Mouse (Mus musculus) midbrain, embryonic 16.5 days (tissue): ENCODE data around the gene Gatd1. TPM values are rescaled to one million over a fixed set of nuclear protein-coding genes. Genes with fewer than 3 reads are reported as not detected.

Experiments used
- ATAC-seq: fragments of 200-750 bp; cut with Nextera tagmentation; 2 replicates; pipeline ENCODE4 v1.8.0; 2017; ENCODE audit warnings: moderate TSS enrichment
- H3K27ac ChIP-seq: fragments of 300-500 bp; sonication (generic); 2 replicates; pipeline ENCODE4 v1.5.1; 2014; ENCODE audit warnings: mild to moderate bottlenecking, low read length, mixed read lengths
- H3K27me3 ChIP-seq: fragments of 300-500 bp; sonication (generic); 2 replicates; pipeline ENCODE4 v1.6.1; 2014; ENCODE audit warnings: low read depth, low read length, mixed read lengths; ENCODE audit not compliant: control insufficient read depth, insufficient read depth
- H3K36me3 ChIP-seq: fragments of 300-500 bp; sonication (generic); 2 replicates; pipeline ENCODE4 v1.6.1; 2014; ENCODE audit warnings: mild to moderate bottlenecking, low read length, moderate library complexity, mixed read lengths; ENCODE audit not compliant: control insufficient read depth, insufficient read depth
- H3K4me1 ChIP-seq: fragments of 300-500 bp; sonication (generic); 2 replicates; pipeline ENCODE4 v1.6.1; 2014; ENCODE audit warnings: mild to moderate bottlenecking, low read length, mixed read lengths; ENCODE audit not compliant: control insufficient read depth, insufficient read depth
- H3K4me2 ChIP-seq: fragments of 300-500 bp; sonication (generic); 2 replicates; pipeline ENCODE4 v1.6.1; 2014; ENCODE audit warnings: mild to moderate bottlenecking, low read length, mixed read lengths
- H3K4me3 ChIP-seq: fragments of 300-500 bp; sonication (generic); 2 replicates; pipeline ENCODE4 v1.5.1; 2014; ENCODE audit warnings: low read depth, mild to moderate bottlenecking, low read length, moderate library complexity, mixed read lengths
- H3K9ac ChIP-seq: fragments of 300-500 bp; sonication (generic); 2 replicates; pipeline ENCODE4 v1.6.1; 2014; ENCODE audit warnings: low read depth, low read length, mixed read lengths
- H3K9me3 ChIP-seq: fragments of 300-500 bp; sonication (generic); replicated peaks from 2 replicates; pipeline ENCODE4 v1.6.1; 2014; ENCODE audit warnings: mild to moderate bottlenecking, low read length, mixed read lengths; ENCODE audit not compliant: control insufficient read depth, poor library complexity, severe bottlenecking
- WGBS: fragments of 180-500 bp; shearing (Covaris S2); extraction: QIAGEN DNeasy Blood & Tissue Kit; methylation state at CpG from one replicate; pipeline ENCODE4 v1.1.7; 2014; 5-methylcytosine and 5-hydroxymethylcytosine counted together
- polyA plus RNA-seq: library from polyadenylated mRNA; unstranded; fragments of >200 nt; fragmentation: Nextera tagmentation; extraction: Ambion mirVana; gene quantifications from 2 replicates; pipeline ENCODE4 v1.2.1, GENCODE M21; 2015

Gene Gatd1
- polyA plus RNA-seq, 1 experiment from 2014 or later: 54.9 TPM

DNA sequence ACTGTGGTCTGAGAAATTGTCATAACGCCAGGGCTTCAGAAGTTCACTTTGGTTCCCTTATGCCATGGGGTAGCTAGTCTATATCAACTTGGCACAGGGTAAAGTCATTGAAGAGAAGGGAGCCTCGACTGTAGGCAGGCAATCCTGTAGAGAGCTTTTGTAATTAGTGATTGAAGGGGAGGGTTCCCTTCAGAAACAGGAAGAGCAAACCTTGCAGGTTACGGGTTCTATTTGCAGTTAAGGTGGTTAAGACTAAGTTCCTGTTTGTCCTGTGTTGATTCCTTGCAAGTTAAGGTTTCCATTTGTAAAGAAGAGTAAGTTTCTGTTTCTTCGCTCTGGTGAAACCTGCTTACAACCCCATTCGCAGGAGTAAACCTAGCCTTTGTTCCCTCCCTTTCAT, 44.0 kb downstream of the Gatd1 start:
- Histone ChIP-seq H3K4me3 (no peak overlapping the region), H3K36me3 (no peaks in the 10 kb centered on the region)
- 74% methylated on average over 5 of the region's 5 CpGs for whole genome bisulfite sequencing

DNA sequence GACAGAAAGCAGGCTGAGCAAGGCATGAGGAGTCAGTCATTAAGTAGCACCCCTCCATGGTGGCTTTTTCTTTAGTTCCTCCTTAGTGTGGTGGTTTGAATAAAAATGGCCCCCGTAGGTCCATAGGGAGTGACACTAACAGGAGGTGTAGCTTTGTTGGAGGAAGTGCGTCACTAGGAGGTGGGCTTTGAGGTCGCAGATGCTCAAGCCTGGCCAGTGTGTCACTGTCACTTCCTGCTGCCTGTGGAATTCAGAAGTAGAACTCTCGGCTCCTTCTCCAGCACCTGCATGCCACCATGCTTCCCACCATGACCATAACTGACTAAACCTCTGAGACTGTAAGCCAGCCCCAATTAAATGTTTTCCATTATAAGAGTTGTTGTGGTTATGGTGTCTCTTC, 46.6 kb downstream of the Gatd1 start:
- no peak overlapping the region for H3K4me2 ChIP-seq
- no peak overlapping the region for H3K4me3 ChIP-seq
- no peaks in the 10 kb centered on the region for H3K4me1 ChIP-seq
- WGBS: 86% methylated on average over 4 of the region's 4 CpGs
- no peak for ATAC-seq
- H3K9me3 ChIP-seq: no peaks in the 10 kb centered on the region
- H3K27me3 ChIP-seq: no peaks in the 10 kb centered on the region
- H3K9ac ChIP-seq: no peak overlapping the region
- H3K27ac ChIP-seq: no peak overlapping the region
- no peaks in the 10 kb centered on the region for H3K36me3 ChIP-seq

More for the DNA sequence above, 44.0 kb downstream of the Gatd1 start:
- ATAC-seq: no peak
- H3K9me3 ChIP-seq: no peaks in the 10 kb centered on the region
- H3K9ac ChIP-seq: no peak overlapping the region
- H3K4me1 ChIP-seq: no peaks in the 10 kb centered on the region
- H3K27me3 ChIP-seq: no peaks in the 10 kb centered on the region
- no peak overlapping the region for H3K4me2 ChIP-seq
- no peak overlapping the region for H3K27ac ChIP-seq

DNA sequence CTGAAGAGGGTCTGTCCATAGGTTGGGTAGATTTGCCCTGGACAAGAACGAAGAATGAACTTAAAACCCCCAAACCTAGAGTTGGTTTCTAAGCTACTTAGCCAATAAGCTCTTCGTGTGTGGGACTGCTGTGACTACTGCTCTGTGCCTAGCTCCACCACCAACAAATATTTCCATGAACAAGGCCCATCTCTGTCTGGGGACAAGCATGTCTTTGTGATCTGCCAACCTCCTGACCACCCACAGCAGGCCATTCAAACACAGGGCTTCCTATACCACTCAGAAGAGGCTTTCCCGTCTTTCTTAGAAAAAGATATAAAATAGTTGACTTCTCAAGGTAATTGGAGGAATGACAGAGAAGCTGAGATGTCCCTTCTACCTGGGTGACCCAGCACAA, 48.9 kb downstream of the Gatd1 start:
- no peaks in the 10 kb centered on the region for H3K36me3 ChIP-seq
- H3K27me3 ChIP-seq: peaks cover 6% of the 10 kb centered on the region; the same call in 1 of the 2 replicates
- H3K9ac ChIP-seq: no peak overlapping the region
- no peak overlapping the region for H3K27ac ChIP-seq
- ATAC-seq: no peak
- 62% methylated on average over 3 of the region's 3 CpGs for WGBS
- H3K4me1 ChIP-seq: no peaks in the 10 kb centered on the region
- H3K9me3 ChIP-seq: no peaks in the 10 kb centered on the region
- no peak overlapping the region for H3K4me2 ChIP-seq
- no peak overlapping the region for H3K4me3 ChIP-seq

DNA sequence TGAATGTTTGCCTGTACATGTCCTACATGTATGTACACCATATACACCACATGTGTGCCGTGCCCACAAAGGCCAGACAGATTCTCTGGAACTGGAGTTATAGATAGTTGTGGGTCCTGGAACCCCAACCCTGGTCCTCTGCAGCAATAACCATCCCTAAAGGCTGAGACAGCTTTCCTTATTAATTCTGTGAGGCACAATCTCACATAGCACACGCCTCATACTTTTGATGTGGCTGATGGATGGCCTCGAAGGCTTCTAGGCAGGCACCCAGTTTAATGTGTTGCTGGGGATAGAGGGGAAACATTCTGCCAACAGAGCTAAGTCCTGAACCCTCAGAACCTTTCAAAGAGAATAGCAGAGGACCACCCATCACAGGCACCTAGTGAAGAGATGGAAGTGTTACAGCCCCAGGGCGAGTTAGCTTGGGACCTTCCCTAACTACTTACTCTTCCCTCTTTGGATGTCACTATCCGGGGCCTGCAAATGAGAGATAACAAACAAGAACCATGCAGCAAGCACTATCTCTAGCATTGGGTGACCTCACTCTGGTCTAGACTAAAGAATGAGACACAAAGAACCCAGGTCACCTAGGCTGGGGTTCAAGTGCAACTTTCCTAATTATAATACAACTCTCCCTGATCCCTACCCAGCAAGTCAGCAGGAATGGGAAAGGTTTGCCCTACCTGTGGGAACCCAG, 49.4 kb downstream of the Gatd1 start:
- H3K4me2 ChIP-seq: no peak overlapping the region
- no peak overlapping the region for H3K27ac ChIP-seq
- H3K9ac ChIP-seq: no peak overlapping the region
- 86% methylated on average over 5 of the region's 5 CpGs for WGBS
- H3K4me3 ChIP-seq: no peak overlapping the region
- H3K27me3 ChIP-seq: peaks cover 6% of the 10 kb centered on the region; the same call in 1 of the 2 replicates
- ATAC-seq: no peak
- H3K4me1 ChIP-seq: no peaks in the 10 kb centered on the region
- H3K9me3 ChIP-seq: no peaks in the 10 kb centered on the region
- H3K36me3 ChIP-seq: no peaks in the 10 kb centered on the region

DNA sequence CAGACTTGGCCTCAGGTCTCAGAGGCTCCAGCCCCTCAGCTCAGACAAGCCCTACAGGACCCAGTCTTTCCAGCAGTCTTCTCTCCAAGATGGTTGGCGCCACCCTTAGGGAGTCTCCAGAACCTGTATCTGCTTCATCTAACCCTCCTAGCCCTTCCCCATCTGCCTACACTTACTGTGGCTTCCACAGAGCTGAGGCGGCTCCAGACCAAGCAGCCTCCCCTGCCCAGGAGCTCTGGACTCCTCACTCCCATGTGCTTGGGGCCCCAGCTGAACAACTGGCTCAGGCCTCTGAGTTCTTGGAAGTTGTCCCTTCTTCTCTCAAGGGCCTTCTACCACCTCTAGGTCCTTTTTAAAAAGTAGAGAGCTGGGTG, 50.2 kb downstream of the Gatd1 start:
- no peak overlapping the region for H3K27ac ChIP-seq
- ATAC-seq: no peak; the same call in 1 of the 2 replicates
- H3K9ac ChIP-seq: no peak overlapping the region
- H3K27me3 ChIP-seq: peaks cover 6% of the 10 kb centered on the region; the same call in 1 of the 2 replicates
- 79% methylated on average over 2 of the region's 2 CpGs for WGBS
- no peak overlapping the region for H3K4me2 ChIP-seq
- no peaks in the 10 kb centered on the region for H3K9me3 ChIP-seq
- H3K4me1 ChIP-seq: no peaks in the 10 kb centered on the region
- H3K4me3 ChIP-seq: no peak overlapping the region
- H3K36me3 ChIP-seq: no peaks in the 10 kb centered on the region

DNA sequence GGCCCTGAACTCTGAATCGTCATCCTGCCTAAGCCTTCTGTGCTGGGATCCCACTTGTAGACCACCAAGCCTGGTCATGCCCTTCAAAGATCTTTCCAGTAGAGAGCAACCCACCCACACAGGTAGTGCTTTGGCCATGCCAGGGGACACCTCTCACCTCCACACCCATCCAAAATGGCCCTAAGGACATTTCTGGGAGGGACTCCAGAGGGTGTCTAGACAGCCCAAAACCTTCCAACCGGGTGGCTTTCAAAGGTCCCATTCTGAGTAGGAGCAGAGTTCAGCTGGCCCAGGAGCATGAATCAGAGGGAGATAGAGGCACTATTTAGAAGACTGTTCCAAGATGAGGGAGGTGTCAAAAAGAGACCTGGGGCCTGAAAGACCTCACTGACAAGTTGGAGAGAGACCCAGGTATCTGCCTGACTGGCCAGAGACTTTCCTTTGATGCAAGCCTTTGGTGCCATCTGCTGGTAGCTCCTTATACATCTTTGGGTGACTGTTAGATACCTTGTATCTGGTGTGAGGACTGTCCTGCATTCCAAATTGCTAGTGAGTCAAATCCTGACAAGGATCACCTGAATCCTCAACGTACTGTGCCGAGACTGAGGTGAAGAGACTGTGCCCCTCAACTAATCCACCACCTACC, 50.7 kb downstream of the Gatd1 start:
- no peak overlapping the region for H3K27ac ChIP-seq
- no peak; the same call in 1 of the 2 replicates for ATAC-seq

DNA sequence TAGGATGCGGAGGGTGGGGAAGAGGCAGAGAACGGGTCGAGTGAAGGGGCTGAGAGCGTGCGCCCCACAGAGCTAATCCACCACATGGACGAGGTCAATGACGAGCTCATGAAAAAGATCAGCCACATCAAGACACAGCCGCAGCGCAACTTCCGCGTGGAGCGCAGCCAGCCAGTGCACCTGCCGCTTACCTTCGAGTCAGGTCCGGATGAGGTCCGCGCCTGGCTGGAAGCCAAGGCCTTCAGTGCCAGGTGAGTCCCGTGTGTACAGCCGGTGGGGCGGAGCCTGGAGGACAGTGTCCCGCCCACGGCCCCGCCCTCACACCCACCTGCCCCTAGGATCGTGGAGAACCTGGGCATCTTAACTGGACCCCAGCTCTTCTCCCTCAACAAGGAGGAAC, 52.4 kb downstream of the Gatd1 start:
- no peak overlapping the region for H3K9ac ChIP-seq
- no peak for ATAC-seq
- peak overlapping the region; percentile 38 for H3K4me2 ChIP-seq
- no peak overlapping the region for H3K4me3 ChIP-seq
- 16% methylated on average over 24 of the region's 24 CpGs for WGBS
- no peaks in the 10 kb centered on the region for H3K4me1 ChIP-seq
- H3K27ac ChIP-seq: no peak overlapping the region
- H3K27me3 ChIP-seq: peaks cover 6% of the 10 kb centered on the region; the same call in 1 of the 2 replicates
- no peaks in the 10 kb centered on the region for H3K9me3 ChIP-seq
- H3K36me3 ChIP-seq: no peaks in the 10 kb centered on the region

More for the DNA sequence above, 50.7 kb downstream of the Gatd1 start:
- Histone ChIP-seq H3K9me3 (no peaks in the 10 kb centered on the region), H3K36me3 (no peaks in the 10 kb centered on the region), H3K4me1 (no peaks in the 10 kb centered on the region), H3K27me3 (peaks cover 6% of the 10 kb centered on the region; the same call in 1 of the 2 replicates), H3K4me3 (no peak overlapping the region), H3K4me2 (no peak overlapping the region), H3K9ac (no peak overlapping the region)
- WGBS: 57% methylated on average over 4 of the region's 4 CpGs

Other genes starting within 250 kb of the Gatd1 start
- gene Rnh1, start 241.3 kb downstream of the Gatd1 start, polyA plus RNA-seq: 35.3 and 37.8 TPM in 2 replicates
- 139 and 144 TPM in 2 replicates for gene Hras, start 220.1 kb downstream of the Gatd1 start, polyA plus RNA-seq
- gene Lrrc56, start 220.0 kb downstream of the Gatd1 start, polyA plus RNA-seq: 11.5 and 12.7 TPM in 2 replicates
- gene Lmntd2, start 200.1 kb downstream of the Gatd1 start, polyA plus RNA-seq: 0.23 and 0.81 TPM in 2 replicates
- 19.8 and 21.2 TPM in 2 replicates for gene Rassf7, start 198.3 kb downstream of the Gatd1 start, polyA plus RNA-seq
- 68.0 and 72.3 TPM in 2 replicates for gene Phrf1, start 185.4 kb downstream of the Gatd1 start, polyA plus RNA-seq
- 1.4 and 1.5 TPM in 2 replicates for gene Irf7, start 147.7 kb downstream of the Gatd1 start, polyA plus RNA-seq
- not detected in 2 replicates for gene Cdhr5, start 137.3 kb downstream of the Gatd1 start, polyA plus RNA-seq
- 2.4 and 2.8 TPM in 2 replicates for gene Sct, start 135.0 kb downstream of the Gatd1 start, polyA plus RNA-seq
- gene Drd4, start 122.1 kb downstream of the Gatd1 start, polyA plus RNA-seq: 0.58 and 1.2 TPM in 2 replicates
- gene Deaf1, start 86.4 kb downstream of the Gatd1 start, polyA plus RNA-seq: 211 and 237 TPM in 2 replicates
- 53.1 and 54.7 TPM in 2 replicates for gene Tmem80, start 86.4 kb downstream of the Gatd1 start, polyA plus RNA-seq
- gene Eps8l2, start 75.3 kb downstream of the Gatd1 start, polyA plus RNA-seq: 0.61 and 1.0 TPM in 2 replicates
- gene Taldo1, start 21.9 kb downstream of the Gatd1 start, polyA plus RNA-seq: 291 and 309 TPM in 2 replicates
- gene Cend1, start 15.4 kb upstream of the Gatd1 start, polyA plus RNA-seq: 109 and 151 TPM in 2 replicates
- 108 and 121 TPM in 2 replicates for gene Slc25a22, start 23.8 kb upstream of the Gatd1 start, polyA plus RNA-seq
- 2.4 and 2.5 TPM in 2 replicates for gene Pidd1, start 29.9 kb upstream of the Gatd1 start, polyA plus RNA-seq
- 607 and 649 TPM in 2 replicates for gene Rplp2, start 33.2 kb upstream of the Gatd1 start, polyA plus RNA-seq
- 16.9 and 17.7 TPM in 2 replicates for gene Pnpla2, start 41.1 kb upstream of the Gatd1 start, polyA plus RNA-seq
- 6.6 and 7.1 TPM in 2 replicates for gene Cracr2b, start 47.0 kb upstream of the Gatd1 start, polyA plus RNA-seq
- 17.1 and 17.5 TPM in 2 replicates for gene Cd151, start 53.3 kb upstream of the Gatd1 start, polyA plus RNA-seq
- gene Polr2l, start 61.0 kb upstream of the Gatd1 start, polyA plus RNA-seq: 73.3 and 74.0 TPM in 2 replicates
- gene Tspan4, start 61.1 kb upstream of the Gatd1 start, polyA plus RNA-seq: 45.8 and 49.1 TPM in 2 replicates
- 40.3 and 52.8 TPM in 2 replicates for gene Chid1, start 125.7 kb upstream of the Gatd1 start, polyA plus RNA-seq
- gene Ap2a2, start 148.0 kb upstream of the Gatd1 start, polyA plus RNA-seq: 132 and 137 TPM in 2 replicates
- 0.23 and 0.26 TPM in 2 replicates for gene Muc6, start 241.2 kb upstream of the Gatd1 start, polyA plus RNA-seq